Mouse (Mus musculus) G1E (cell line): ENCODE results near the gene Dpy19l3. TPM values are rescaled to one million over a fixed set of nuclear protein-coding genes. Genes with fewer than 3 reads are reported as not detected.
A peak's percentile ranks its signal among the peaks of the same experiment; 100 is the strongest.

Source experiments
- ATAC-seq: 2 replicates; pipeline ENCODE4 v1.8.0; 2016; ENCODE audit warnings: mild to moderate bottlenecking; ENCODE audit not compliant: insufficient number of reproducible peaks, poor library complexity, low FRiP score, severe bottlenecking; ENCODE audit errors: extremely low read depth
- DNase-seq: peaks from one replicate; pipeline ENCODE4 v3.0.0; 2012; ENCODE audit warnings: low spot score
- H3K27me3 ChIP-seq: 2 replicates; pipeline ENCODE4 v1.6.1; 2012; ENCODE audit warnings: mild to moderate bottlenecking, low read length, inconsistent platforms; ENCODE audit not compliant: insufficient read depth
- H3K36me3 ChIP-seq: replicated peaks from 2 replicates; pipeline ENCODE3; 2012; ENCODE audit warnings: mild to moderate bottlenecking, inconsistent platforms
- H3K4me1 ChIP-seq: 2 replicates; pipeline ENCODE4 v1.6.1; 2012; ENCODE audit warnings: low read depth, low read length, inconsistent platforms, mixed read lengths; ENCODE audit not compliant: insufficient read depth
- H3K4me3 ChIP-seq: 2 replicates; pipeline ENCODE4 v1.5.1; 2012; ENCODE audit warnings: low read depth, mild to moderate bottlenecking, inconsistent platforms, low read length, moderate library complexity, mixed read lengths
- H3K9me3 ChIP-seq: replicated peaks from 2 replicates; pipeline ENCODE4 v1.6.1; 2012; ENCODE audit warnings: inconsistent platforms
- CTCF ChIP-seq: IDR thresholded peaks from 2 replicates; pipeline ENCODE4 v1.5.1; 2012; ENCODE audit warnings: low read depth, low read length, inconsistent platforms, mixed read lengths
- GATA1 ChIP-seq: IDR thresholded peaks from 2 replicates; pipeline ENCODE4 v1.6.1; 2012; ENCODE audit warnings: borderline replicate concordance, low read length, inconsistent platforms, mixed read lengths
- GATA2 ChIP-seq: IDR thresholded peaks from 2 replicates; pipeline ENCODE4 v1.6.1; 2012; ENCODE audit warnings: low read depth, low read length, inconsistent platforms, borderline replicate concordance
- POLR2AphosphoS5 ChIP-seq: IDR thresholded peaks from 2 replicates; pipeline ENCODE4 v1.6.1; 2012; ENCODE audit warnings: low read depth, low read length, inconsistent platforms; ENCODE audit not compliant: insufficient replicate concordance
- TAL1 ChIP-seq: conservative IDR thresholded peaks from 2 replicates; pipeline ENCODE4 v1.6.1; 2012; ENCODE audit warnings: low read depth, low read length, inconsistent platforms, mixed read lengths
- polyA plus RNA-seq: library from polyadenylated mRNA; stranded (reverse); fragments of >175 nt; gene quantifications from 2 replicates; pipeline ENCODE4 v1.2.3, GENCODE M21; 2012
- total RNA-seq, 2 experiments: library from RNA; stranded (forward) in 1 of 2; stranded (reverse) in 1 of 2; fragments of 200-1000 nt in 1 of 2; fragments of >200 nt in 1 of 2; fragmentation: Nextera tagmentation in 1 of 2; gene quantifications; 2 replicates each; pipeline ENCODE4 v1.2.3; 2014 to 2017

The Dpy19l3 gene
- total and polyA plus RNA-seq, 3 experiments, result 9.8 to 25.1 (median 21.2) TPM

GRCm38 (mm10) chr7:35646317-35647081 lies 107.8 kb downstream of the Dpy19l3 start:
- H3K36me3 ChIP-seq, result peaks cover 43% of the 10 kb centered on the region

GRCm38 (mm10) chr7:35640072-35640471 lies 114.2 kb downstream of the Dpy19l3 start:
- Histone ChIP-seq H3K9me3 (no peaks in the 10 kb centered on the region), H3K4me3 (no peak overlapping the region), H3K27me3 (no peaks in the 10 kb centered on the region), H3K36me3 (peaks cover 98% of the 10 kb centered on the region), H3K4me1 (peaks cover 7% of the 10 kb centered on the region)
- ATAC-seq, result no peak
- no peak for DNase-seq
- TF ChIP-seq TAL1 (no peak), GATA2 (no peak), GATA1 (no peak), POLR2AphosphoS5 (no peak), CTCF (no peak)

More at GRCm38 (mm10) chr7:35646317-35647081, 107.8 kb downstream of the Dpy19l3 start:
- H3K27me3 ChIP-seq, result peaks cover 11% of the 10 kb centered on the region
- TF ChIP-seq POLR2AphosphoS5 (no peak), TAL1 (no peak), CTCF (no peak), GATA1 (no peak), GATA2 (no peak)
- no peaks in the 10 kb centered on the region; the same call in 1 of the 2 replicates for H3K9me3 ChIP-seq
- H3K4me1 ChIP-seq, result peaks cover 33% of the 10 kb centered on the region
- ATAC-seq (no peak), DNase-seq (peak; percentile 32)
- H3K4me3 ChIP-seq, result peak overlapping the region; percentile 98

- Histone ChIP-seq H3K4me1 (no peaks in the 10 kb centered on the region), H3K4me3 (no peak overlapping the region), H3K9me3 (no peaks in the 10 kb centered on the region), H3K27me3 (no peaks in the 10 kb centered on the region), H3K36me3 (peaks cover 97% of the 10 kb centered on the region)
- TF ChIP-seq GATA2 (no peak), POLR2AphosphoS5 (no peak), GATA1 (no peak), CTCF (no peak), TAL1 (no peak)
- no peak for ATAC-seq
- no peak for DNase-seq
Measured at GRCm38 (mm10) chr7:35636874-35637273, 117.4 kb downstream of the Dpy19l3 start.

GRCm38 (mm10) chr7:35636229-35636628 lies 118.0 kb downstream of the Dpy19l3 start:
- Histone ChIP-seq H3K4me3 (no peak overlapping the region), H3K9me3 (no peaks in the 10 kb centered on the region), H3K4me1 (no peaks in the 10 kb centered on the region; the same call in 1 of the 2 replicates), H3K27me3 (no peaks in the 10 kb centered on the region), H3K36me3 (peaks cover 96% of the 10 kb centered on the region)
- TF ChIP-seq POLR2AphosphoS5, result no peak
- peak; percentile 34 for TF ChIP-seq CTCF
- TF ChIP-seq GATA1, result no peak
- DNase-seq (no peak), ATAC-seq (no peak)

Other genes with a start within 250 kb of the Dpy19l3 start
- 0.23 TPM in 1 of 2 replicates, not detected in the other for gene Tdrd12, start 216.7 kb downstream of the Dpy19l3 start, total RNA-seq (2014; fragmentation: Nextera tagmentation)
- not detected in 2 replicates for gene Tdrd12, start 216.7 kb downstream of the Dpy19l3 start, total RNA-seq (2017)
- not detected in 2 replicates for gene Tdrd12, start 216.7 kb downstream of the Dpy19l3 start, polyA plus RNA-seq
- 122 and 136 TPM in 2 replicates for gene Nudt19, start 198.2 kb downstream of the Dpy19l3 start, total RNA-seq (2014; fragmentation: Nextera tagmentation)
- gene Nudt19, start 198.2 kb downstream of the Dpy19l3 start, total RNA-seq (2017), result 79.1 and 85.6 TPM in 2 replicates
- gene Nudt19, start 198.2 kb downstream of the Dpy19l3 start, polyA plus RNA-seq, result 30.1 and 31.9 TPM in 2 replicates
- gene Rgs9bp, start 168.9 kb downstream of the Dpy19l3 start, total RNA-seq (2014; fragmentation: Nextera tagmentation), result 6.4 and 6.9 TPM in 2 replicates
- 14.6 and 16.3 TPM in 2 replicates for gene Rgs9bp, start 168.9 kb downstream of the Dpy19l3 start, total RNA-seq (2017)
- gene Rgs9bp, start 168.9 kb downstream of the Dpy19l3 start, polyA plus RNA-seq, result 0.54 and 0.59 TPM in 2 replicates
- gene Ankrd27, start 168.2 kb downstream of the Dpy19l3 start, total RNA-seq (2014; fragmentation: Nextera tagmentation), result 130 and 163 TPM in 2 replicates
- gene Ankrd27, start 168.2 kb downstream of the Dpy19l3 start, total RNA-seq (2017), result 247 and 248 TPM in 2 replicates
- 165 and 202 TPM in 2 replicates for gene Ankrd27, start 168.2 kb downstream of the Dpy19l3 start, polyA plus RNA-seq
- gene Pdcd5, start 106.9 kb downstream of the Dpy19l3 start, total RNA-seq (2014; fragmentation: Nextera tagmentation), result 115 and 130 TPM in 2 replicates
- 118 and 119 TPM in 2 replicates for gene Pdcd5, start 106.9 kb downstream of the Dpy19l3 start, total RNA-seq (2017)
- gene Pdcd5, start 106.9 kb downstream of the Dpy19l3 start, polyA plus RNA-seq, result 154 and 164 TPM in 2 replicates
- gene Zfp507, start 48.5 kb upstream of the Dpy19l3 start, total RNA-seq (2014; fragmentation: Nextera tagmentation), result 48.1 and 56.0 TPM in 2 replicates
- gene Zfp507, start 48.5 kb upstream of the Dpy19l3 start, total RNA-seq (2017), result 34.6 and 38.4 TPM in 2 replicates
- gene Zfp507, start 48.5 kb upstream of the Dpy19l3 start, polyA plus RNA-seq, result 8.3 and 8.9 TPM in 2 replicates